Mouse (Mus musculus) megakaryocyte, embryonic 14.5 days (primary cell): ENCODE results near the gene Fgf12. TPM values are rescaled to one million over a fixed set of nuclear protein-coding genes. Genes with fewer than 3 reads are reported as not detected.

ENCODE experiments used
- H3K27me3 ChIP-seq: replicated peaks from 2 replicates; pipeline ENCODE3; 2012; ENCODE audit warnings: inconsistent platforms
- H3K36me3 ChIP-seq: replicated peaks from 2 replicates; pipeline ENCODE3; 2012; ENCODE audit warnings: low read length, inconsistent platforms, mixed read lengths
- H3K4me1 ChIP-seq: 2 replicates; pipeline ENCODE4 v1.6.1; 2012; ENCODE audit warnings: inconsistent platforms
- H3K4me3 ChIP-seq: replicated peaks from 2 replicates; pipeline ENCODE3; 2012; ENCODE audit warnings: moderate library complexity, mild to moderate bottlenecking, inconsistent platforms
- H3K9me3 ChIP-seq: 2 replicates; pipeline ENCODE4 v1.6.1; 2012; ENCODE audit warnings: inconsistent platforms
- FLI1 ChIP-seq: IDR thresholded peaks from 2 replicates; pipeline ENCODE4 v1.6.1; 2012; ENCODE audit warnings: low read length, inconsistent platforms, mixed read lengths
- GATA1 ChIP-seq: IDR thresholded peaks from 3 replicates; pipeline ENCODE4 v1.6.1; 2012; ENCODE audit warnings: mixed read lengths, low read length, inconsistent platforms, borderline replicate concordance
- polyA plus RNA-seq: library from polyadenylated mRNA; stranded (reverse); fragments of >175 nt; gene quantifications from 2 replicates; pipeline ENCODE4 v1.2.3, GENCODE M21; 2012; ENCODE audit warnings: low replicate concordance; ENCODE audit not compliant: insufficient read depth

The Fgf12 gene
- polyA plus RNA-seq, 1 experiment: not detected

DNA sequence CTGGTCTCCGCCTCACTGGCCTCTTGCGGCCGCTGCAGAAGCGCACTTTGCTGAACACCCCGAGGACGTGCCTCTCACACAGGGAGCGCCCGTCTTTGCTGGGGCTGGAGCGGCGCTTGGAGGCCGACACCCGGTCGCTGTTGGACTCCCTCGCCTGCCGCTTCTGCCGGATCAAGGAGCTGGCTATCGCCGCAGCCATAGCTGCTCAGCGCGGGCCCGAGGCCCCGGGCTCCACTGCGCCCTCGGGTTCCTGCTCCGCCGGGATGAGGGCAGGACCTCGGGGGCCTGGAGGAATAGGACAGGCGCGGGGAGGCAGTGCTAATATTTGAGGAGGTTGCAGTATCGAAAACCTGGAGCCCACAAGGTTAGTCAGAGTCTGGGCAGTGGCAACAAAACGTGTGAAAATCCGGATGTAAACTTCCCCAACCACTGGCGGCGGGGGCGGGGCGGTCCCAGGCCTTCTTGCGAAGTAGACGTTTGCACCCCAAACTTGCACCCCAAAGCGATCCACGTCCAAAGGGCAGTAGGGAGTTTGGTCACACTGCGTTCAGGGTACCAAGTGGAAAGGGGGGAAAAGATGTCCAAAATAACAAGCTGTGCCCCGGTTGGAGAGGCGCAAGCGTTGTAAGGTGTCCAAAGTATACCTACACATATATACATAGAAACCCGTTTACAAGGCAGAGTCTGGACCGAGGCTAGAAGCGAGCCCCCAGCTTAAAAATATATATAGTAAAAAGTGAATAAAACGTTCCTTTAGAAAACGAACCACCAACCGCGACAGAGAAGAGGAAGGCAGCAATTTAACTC lies 307.7 kb downstream of the Fgf12 start:
- no peak overlapping the region for H3K4me3 ChIP-seq
- no peak for TF ChIP-seq FLI1
- TF ChIP-seq GATA1: no peak
- H3K4me1 ChIP-seq: peaks cover 15% of the 10 kb centered on the region; the same call in 1 of the 2 replicates
- peaks cover 7% of the 10 kb centered on the region; the same call in 1 of the 2 replicates for H3K9me3 ChIP-seq
- H3K36me3 ChIP-seq: no peaks in the 10 kb centered on the region
- H3K27me3 ChIP-seq: peaks cover 48% of the 10 kb centered on the region

DNA sequence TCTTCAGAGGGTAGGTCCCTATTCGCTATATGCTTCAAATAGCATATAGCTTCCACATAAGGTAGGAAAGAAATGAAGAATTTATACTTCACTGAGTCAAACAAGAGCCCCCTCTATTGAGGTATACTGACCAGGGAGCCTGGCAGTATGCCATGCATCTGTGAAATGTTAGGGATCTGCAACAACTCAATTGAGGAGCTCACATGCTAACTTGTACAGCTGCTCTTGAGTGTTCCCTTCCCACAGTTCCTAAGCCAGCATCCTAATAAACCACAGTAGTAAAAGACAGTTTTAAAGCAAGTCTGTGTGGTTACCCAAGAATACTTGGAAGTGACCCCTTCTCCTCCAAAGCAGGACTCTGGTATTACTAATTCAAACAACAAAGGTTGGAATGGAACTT lies 331.3 kb downstream of the Fgf12 start:
- Histone ChIP-seq H3K27me3 (no peaks in the 10 kb centered on the region), H3K4me3 (no peak overlapping the region), H3K36me3 (no peaks in the 10 kb centered on the region), H3K4me1 (no peaks in the 10 kb centered on the region), H3K9me3 (peaks cover 4% of the 10 kb centered on the region; the same call in 1 of the 2 replicates)
- TF ChIP-seq FLI1 (no peak), GATA1 (no peak)

DNA sequence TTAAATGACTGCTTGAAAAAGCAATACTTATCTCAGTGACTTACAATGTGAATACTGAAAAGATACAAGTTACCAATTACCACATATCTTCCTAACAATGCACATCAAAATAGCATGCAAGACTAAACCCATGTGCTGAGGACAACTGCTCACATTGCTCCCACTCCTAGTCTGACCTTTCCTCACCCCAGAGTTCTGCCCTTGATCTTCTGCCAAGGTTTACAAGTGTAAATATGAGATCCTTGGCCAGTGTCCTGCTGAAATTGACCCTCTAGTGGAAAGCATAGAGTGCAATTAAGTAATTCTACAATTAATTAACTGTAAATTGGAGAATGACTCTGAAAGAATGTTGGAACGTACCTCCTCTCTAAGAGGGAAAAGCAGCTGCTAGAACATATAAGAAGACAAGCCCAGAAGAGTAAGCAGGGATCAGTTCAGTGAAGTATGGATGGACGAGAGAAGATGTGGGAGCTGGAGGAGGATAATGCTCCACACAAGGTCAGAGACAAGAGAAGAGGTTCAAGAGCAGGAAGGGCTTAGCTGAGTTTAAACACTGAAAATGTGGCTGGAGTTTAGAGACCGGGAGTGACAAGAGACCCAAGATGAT lies 333.1 kb downstream of the Fgf12 start:
- H3K4me3 ChIP-seq: no peak overlapping the region
- H3K36me3 ChIP-seq: no peaks in the 10 kb centered on the region
- no peaks in the 10 kb centered on the region for H3K27me3 ChIP-seq
- H3K4me1 ChIP-seq: no peaks in the 10 kb centered on the region
- peaks cover 4% of the 10 kb centered on the region; the same call in 1 of the 2 replicates for H3K9me3 ChIP-seq
- TF ChIP-seq GATA1 (no peak), FLI1 (no peak)

DNA sequence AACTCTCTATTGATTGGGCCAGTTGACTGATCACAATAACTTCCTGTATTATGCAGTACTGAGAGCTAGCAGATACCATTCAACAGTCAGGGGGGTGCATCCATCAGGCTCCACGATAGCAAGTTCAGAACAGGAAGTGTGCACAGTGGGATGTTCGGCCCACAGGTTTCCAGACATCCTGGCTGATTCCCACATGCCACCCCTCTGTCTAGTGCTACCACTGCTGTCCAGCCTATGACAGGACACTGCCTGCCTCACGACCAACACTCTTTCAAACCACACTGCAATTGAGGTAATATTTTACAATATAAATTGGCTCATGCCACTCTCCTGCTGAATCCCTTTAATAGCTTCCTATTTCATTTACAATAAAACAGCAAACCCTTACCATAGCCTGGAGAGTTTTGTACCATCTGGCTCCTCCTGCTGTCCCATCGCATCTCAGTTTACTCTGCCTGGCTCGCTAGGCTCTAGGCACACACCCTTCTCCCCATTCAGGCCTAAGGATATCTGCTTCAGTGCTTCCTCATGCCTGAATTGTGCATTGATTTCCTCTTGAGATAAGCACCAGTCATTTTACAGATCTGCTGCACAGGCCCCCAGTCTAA lies 341.6 kb downstream of the Fgf12 start:
- H3K36me3 ChIP-seq: no peaks in the 10 kb centered on the region
- no peak for TF ChIP-seq GATA1
- no peak for TF ChIP-seq FLI1
- no peak overlapping the region for H3K4me3 ChIP-seq
- H3K4me1 ChIP-seq: no peaks in the 10 kb centered on the region
- H3K27me3 ChIP-seq: no peaks in the 10 kb centered on the region
- H3K9me3 ChIP-seq: peaks cover 8% of the 10 kb centered on the region; the same call in 1 of the 2 replicates

DNA sequence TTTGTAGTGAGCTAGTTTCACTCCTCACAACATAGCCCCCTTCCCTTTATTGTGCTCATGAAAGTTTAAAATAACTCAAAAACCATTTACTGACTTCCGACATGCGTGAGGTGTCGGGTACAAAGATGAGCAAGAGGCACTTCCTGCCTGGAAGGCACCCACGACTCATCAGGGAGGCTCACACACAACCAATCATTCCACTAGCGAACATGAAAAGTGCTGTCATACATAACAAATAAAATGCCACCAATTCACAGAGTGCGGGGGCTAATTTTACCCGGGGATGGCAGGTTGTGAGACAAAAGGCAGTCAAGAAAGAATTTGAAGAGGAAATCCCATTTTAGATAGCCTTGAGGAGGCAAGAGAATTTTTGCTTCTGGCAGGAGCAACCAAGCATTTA lies 344.6 kb downstream of the Fgf12 start:
- H3K36me3 ChIP-seq: no peaks in the 10 kb centered on the region
- H3K9me3 ChIP-seq: peaks cover 8% of the 10 kb centered on the region; the same call in 1 of the 2 replicates
- H3K4me1 ChIP-seq: no peaks in the 10 kb centered on the region
- H3K4me3 ChIP-seq: no peak overlapping the region
- no peaks in the 10 kb centered on the region for H3K27me3 ChIP-seq
- TF ChIP-seq GATA1: no peak
- no peak for TF ChIP-seq FLI1

DNA sequence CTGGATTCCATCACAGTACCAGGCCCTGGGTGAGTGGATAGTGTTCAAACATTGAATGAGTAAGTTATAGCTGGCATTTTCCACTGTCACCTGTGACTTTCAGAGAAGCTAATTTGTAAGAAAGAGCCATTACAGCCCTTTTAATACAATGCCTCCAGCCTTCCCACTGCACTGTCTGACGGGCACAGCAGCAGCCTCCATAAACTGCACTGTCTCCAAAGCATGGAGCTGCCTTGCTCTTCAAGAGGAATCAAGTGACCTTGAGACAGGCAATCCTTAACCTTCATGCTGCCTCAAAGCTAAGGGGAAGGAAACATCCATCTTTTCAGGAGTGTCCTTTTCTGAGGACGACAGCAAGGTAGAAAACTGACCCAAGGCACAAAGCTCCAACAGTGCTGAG lies 345.0 kb downstream of the Fgf12 start:
- H3K4me1 ChIP-seq: no peaks in the 10 kb centered on the region
- H3K36me3 ChIP-seq: no peaks in the 10 kb centered on the region
- H3K4me3 ChIP-seq: no peak overlapping the region
- H3K27me3 ChIP-seq: no peaks in the 10 kb centered on the region
- H3K9me3 ChIP-seq: peaks cover 8% of the 10 kb centered on the region; the same call in 1 of the 2 replicates
- TF ChIP-seq FLI1: no peak
- no peak for TF ChIP-seq GATA1

DNA sequence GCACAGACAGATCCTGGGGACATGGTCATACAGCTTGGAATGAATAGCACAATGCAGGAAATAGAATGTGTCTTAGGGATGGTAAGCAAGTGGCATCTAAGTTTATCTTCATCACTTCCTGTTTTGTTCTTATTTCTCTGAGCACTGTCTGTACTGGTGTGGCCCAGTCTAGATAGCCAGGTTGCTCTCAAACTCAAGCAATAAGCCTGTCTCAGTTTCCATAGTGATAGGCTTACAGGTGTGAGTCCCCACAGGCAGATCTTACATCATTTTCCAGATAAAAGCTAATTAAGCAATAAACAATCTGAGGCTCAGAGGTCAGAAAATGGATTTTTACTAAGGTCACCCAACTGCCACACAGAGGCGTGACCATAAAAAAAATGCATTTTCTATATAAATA lies 348.7 kb downstream of the Fgf12 start:
- Histone ChIP-seq H3K4me3 (no peak overlapping the region), H3K27me3 (no peaks in the 10 kb centered on the region), H3K9me3 (peaks cover 6% of the 10 kb centered on the region; the same call in 1 of the 2 replicates), H3K4me1 (no peaks in the 10 kb centered on the region), H3K36me3 (no peaks in the 10 kb centered on the region)
- TF ChIP-seq GATA1 (no peak), FLI1 (no peak)

DNA sequence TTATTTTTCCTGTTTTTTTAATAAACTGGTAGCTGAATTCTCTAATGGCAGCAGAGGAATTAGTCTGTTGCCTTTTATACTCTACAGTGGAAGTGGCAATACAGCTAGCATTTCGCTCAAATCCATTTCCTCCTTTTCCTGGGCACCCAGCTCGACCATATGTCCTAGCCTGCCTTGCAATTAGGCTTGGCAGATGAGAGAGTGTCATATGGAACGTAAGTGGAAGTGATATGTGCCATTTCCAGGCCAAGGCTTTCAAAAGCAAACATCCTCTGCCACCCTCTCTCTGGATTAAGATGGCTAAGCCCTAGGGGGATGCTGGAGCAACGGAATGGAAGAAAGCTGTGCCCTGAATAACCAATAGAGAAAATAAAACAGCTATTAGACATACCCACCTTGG lies 350.2 kb downstream of the Fgf12 start:
- Histone ChIP-seq H3K36me3 (no peaks in the 10 kb centered on the region), H3K9me3 (no peaks in the 10 kb centered on the region), H3K4me1 (no peaks in the 10 kb centered on the region), H3K27me3 (no peaks in the 10 kb centered on the region), H3K4me3 (no peak overlapping the region)
- no peak for TF ChIP-seq GATA1
- no peak for TF ChIP-seq FLI1

DNA sequence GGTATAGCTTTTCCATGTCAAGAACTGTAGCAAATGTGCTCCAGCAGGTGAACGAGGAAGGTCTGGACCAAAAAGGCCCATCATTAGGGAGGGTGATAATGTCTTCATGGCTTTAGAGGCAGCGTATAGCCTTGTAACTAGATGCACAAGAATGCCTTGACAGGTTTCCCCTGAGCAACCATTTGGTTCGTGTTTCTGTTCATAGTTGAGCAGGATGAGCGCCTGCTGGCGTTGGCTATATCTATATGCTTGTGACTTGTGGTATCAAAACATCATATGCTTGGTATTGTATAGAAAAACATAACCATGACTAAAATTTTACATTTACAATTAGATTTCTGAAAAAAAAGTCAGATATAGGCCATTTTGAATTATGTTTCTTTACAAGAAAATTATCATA lies 361.6 kb downstream of the Fgf12 start:
- Histone ChIP-seq H3K27me3 (no peaks in the 10 kb centered on the region), H3K4me3 (no peak overlapping the region), H3K9me3 (0 out of 2 replicates have a peak, but pooled peaks cover 2% of the 10 kb centered on the region), H3K4me1 (no peaks in the 10 kb centered on the region), H3K36me3 (no peaks in the 10 kb centered on the region)
- TF ChIP-seq GATA1 (no peak), FLI1 (no peak)

DNA sequence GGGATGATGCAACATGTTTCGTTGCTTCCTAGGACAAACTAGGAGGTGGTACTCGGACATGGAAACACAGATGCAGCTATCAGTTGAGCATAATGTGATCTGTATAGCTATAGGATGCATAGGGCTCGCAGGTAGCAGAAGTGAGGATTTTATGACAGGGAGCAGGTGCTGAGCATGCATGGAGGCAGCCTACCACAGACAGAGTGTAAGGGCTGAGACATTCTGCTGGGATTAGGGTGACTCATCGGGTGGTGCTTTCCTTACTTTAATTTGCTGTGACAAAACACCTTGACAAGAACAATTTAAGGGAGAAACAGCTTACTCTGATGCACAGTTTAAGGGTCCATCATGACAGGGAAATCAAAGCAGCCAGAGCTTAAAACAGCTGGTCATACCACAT lies 363.8 kb downstream of the Fgf12 start:
- Histone ChIP-seq H3K36me3 (no peaks in the 10 kb centered on the region), H3K9me3 (0 out of 2 replicates have a peak, but pooled peaks cover 2% of the 10 kb centered on the region), H3K27me3 (no peaks in the 10 kb centered on the region), H3K4me3 (no peak overlapping the region), H3K4me1 (no peaks in the 10 kb centered on the region)
- TF ChIP-seq FLI1 (no peak), GATA1 (no peak)
